Mouse (Mus musculus): Measurements from ENCODE around the gene Nxn.

DNA sequence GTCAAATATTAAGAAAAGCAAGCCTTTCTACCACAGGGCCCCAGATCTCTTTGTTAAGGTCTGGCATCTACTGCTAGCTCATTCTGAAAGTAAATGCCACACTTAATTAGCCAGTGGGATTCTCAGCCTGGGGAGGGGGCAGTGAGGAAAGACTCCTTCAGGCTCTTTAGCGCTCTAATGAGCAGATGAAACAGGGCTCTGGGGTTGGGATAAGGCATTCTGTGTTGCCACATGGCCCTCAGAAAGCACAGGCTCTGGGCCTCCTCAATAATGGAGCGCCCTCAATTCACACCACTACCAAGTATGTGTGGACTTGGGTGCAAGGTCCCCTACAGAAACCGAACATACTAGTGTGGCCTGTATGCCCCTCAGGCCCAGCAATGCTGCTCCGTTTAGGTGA is 13.9 kb downstream of the Nxn start:
- no peak for TF ChIP-seq POLR2A (IDR thresholded peaks at IDR 0.05; ENCODE audit: borderline replicate concordance, extremely low read depth, low read depth, low read length)
- no peak for TF ChIP-seq CTCF (IDR thresholded peaks at IDR 0.05; ENCODE audit: insufficient read depth, low read length)

All from lung, adult 2 months (tissue).